Mouse (Mus musculus): ENCODE results near the gene Il1rl2. TPM values are rescaled to one million over a fixed set of nuclear protein-coding genes. Genes with fewer than 3 reads are reported as not detected.

Gene Il1rl2
- 0.33 to 1.0 TPM (median 0.51 TPM) in 4 replicates for total RNA-seq (2023)

DNA sequence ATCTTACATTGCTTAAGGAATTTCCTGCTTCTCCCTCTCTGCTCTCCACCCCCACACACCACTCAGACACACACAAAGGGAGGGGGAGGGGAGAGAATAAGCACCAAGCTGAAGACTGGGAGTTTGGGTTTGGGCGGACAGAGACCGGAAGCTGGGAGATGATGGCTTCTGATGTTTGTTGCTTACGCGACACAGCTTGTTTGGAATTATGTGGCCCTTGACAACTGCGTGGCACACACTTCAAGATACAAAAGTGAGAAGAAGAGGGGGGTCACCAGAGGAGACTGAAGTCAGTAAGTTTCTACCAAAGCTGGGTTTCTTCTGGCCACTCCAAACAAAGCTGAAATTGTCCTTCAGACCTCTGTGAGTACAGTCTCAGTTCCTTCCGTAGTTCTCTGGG is at the start of gene Il1rl2:
Il1rl2 (plus strand) TSS at position 154 of the 400 bp plus-strand sequence.

Other genes with a start within 250 kb of the Il1rl2 start
- 0.22 TPM in 1 of 4 replicates, not detected in the others for gene Il1r1, start 99.5 kb upstream of the Il1rl2 start, total RNA-seq (2023)
- not detected in 4 replicates for gene Il1rl1, start 105.0 kb downstream of the Il1rl2 start, total RNA-seq (2023)
- 0.86 to 1.4 TPM (median 1.2 TPM) in 4 replicates for gene Il18r1, start 140.9 kb downstream of the Il1rl2 start, total RNA-seq (2023)
- gene Il18rap, start 190.8 kb downstream of the Il1rl2 start, total RNA-seq (2023), result 0.28 to 1.4 TPM (median 0.78 TPM) in 4 replicates